Mouse (Mus musculus) E14TG2a.4 (cell line): ENCODE measurements around the gene Cnot6.
A peak's percentile ranks its signal among the peaks of the same experiment; 100 is the strongest.

Source experiments
- H3K27me3 ChIP-seq: 2 replicates; pipeline ENCODE4 v1.6.1; 2014; ENCODE audit warnings: low read length, control low read depth; ENCODE audit not compliant: insufficient read depth
- H3K36me3 ChIP-seq: 2 replicates; pipeline ENCODE4 v1.6.1; 2014; ENCODE audit warnings: low read length, control low read depth; ENCODE audit not compliant: insufficient read depth
- H3K4me1 ChIP-seq: replicated peaks from 2 replicates; pipeline ENCODE4 v1.6.1; 2014; ENCODE audit warnings: low read depth, low read length, control low read depth
- H3K4me3 ChIP-seq: replicated peaks from 2 replicates; pipeline ENCODE4 v1.5.1; 2014; ENCODE audit warnings: mild to moderate bottlenecking, low read length
- H3K9me3 ChIP-seq: 2 replicates; pipeline ENCODE4 v1.6.1; 2014; ENCODE audit warnings: low read length, control low read depth
- CTCF ChIP-seq: conservative IDR thresholded peaks from 2 replicates; pipeline ENCODE4 v1.5.1; 2014; ENCODE audit warnings: low read length
- NANOG ChIP-seq: IDR thresholded peaks from 2 replicates; pipeline ENCODE4 v1.6.1; 2014; ENCODE audit warnings: borderline replicate concordance, low read length, mixed read lengths
- POU5F1 ChIP-seq: IDR thresholded peaks from 2 replicates; pipeline ENCODE4 v1.6.1; 2014; ENCODE audit warnings: low read length, borderline replicate concordance

The Cnot6 gene

DNA sequence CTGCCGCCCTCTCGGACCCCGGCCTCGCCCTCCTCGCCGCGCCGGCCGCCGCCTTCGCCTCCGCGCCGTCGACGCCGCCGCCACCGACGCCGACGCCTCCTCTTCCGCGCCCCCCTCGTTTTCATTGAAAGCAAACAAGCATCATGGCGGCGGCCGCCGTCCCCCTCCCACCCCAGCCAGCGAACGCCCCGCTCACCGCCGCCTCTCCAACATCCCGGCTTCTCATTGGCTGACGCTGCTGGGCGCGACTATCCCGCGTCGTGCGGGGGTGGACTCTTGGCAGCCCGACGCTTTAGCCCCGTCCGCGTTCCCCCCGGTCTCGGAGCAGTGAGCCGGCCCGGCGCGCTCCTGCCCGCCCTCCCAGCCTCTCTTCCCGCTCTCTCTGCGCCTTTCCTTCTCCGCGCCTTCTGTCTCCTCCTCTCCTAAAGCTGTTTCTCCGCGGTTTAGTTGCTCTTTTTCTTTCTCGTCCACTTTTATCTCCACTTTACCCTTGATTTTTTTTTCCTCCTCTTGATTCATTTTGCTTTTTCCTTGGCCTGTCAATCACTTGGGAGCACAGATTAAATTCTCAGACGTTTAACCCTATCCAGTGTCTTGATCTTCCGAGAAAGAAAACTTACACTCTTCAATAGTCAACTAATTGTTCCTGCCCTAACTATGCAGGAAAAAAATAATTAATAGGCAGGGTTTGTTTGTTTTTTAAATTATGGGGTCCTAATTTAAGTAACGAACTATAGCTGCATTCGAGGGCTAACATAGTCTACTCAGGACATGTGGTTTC lies at the start of gene Cnot6:
TSS of gene Cnot6 (minus strand) at position 169 of the 781 bp plus-strand sequence.
- H3K36me3 ChIP-seq, result peaks cover 31% of the 10 kb centered on the region
- peaks cover 63% of the 10 kb centered on the region for H3K4me1 ChIP-seq
- H3K27me3 ChIP-seq, result no peaks in the 10 kb centered on the region
- H3K4me3 ChIP-seq, result peak within 1 kb of the TSS; percentile 93
- H3K9me3 ChIP-seq, result no peaks in the 10 kb centered on the region
- TF ChIP-seq POU5F1, result no peak
- TF ChIP-seq CTCF, result no peak
- no peak for TF ChIP-seq NANOG

DNA sequence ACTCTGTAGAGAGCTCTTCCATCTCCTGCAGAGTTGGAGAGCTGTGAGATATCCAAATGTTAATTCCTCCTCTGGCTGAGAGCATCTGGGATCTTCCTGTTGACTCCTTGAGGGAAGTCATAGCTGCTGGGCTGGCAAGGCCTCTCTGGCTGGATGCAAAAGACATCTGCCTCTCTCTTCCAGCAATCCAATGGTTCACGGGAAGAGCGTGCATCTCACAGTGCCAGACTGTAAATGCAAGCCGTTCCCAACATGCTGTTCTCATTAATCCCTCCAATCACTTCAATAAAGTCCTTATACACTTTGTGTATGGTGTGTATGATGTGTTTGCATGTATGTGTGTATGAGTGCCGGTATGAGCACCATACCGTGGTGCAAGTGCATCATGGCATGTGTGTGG lies 48.6 kb upstream of the Cnot6 start:
- Histone ChIP-seq H3K4me1 (peaks cover 44% of the 10 kb centered on the region), H3K27me3 (no peaks in the 10 kb centered on the region), H3K36me3 (no peaks in the 10 kb centered on the region), H3K9me3 (no peaks in the 10 kb centered on the region), H3K4me3 (no peak overlapping the region)
- TF ChIP-seq CTCF, result no peak
- TF ChIP-seq NANOG, result no peak
- no peak for TF ChIP-seq POU5F1

DNA sequence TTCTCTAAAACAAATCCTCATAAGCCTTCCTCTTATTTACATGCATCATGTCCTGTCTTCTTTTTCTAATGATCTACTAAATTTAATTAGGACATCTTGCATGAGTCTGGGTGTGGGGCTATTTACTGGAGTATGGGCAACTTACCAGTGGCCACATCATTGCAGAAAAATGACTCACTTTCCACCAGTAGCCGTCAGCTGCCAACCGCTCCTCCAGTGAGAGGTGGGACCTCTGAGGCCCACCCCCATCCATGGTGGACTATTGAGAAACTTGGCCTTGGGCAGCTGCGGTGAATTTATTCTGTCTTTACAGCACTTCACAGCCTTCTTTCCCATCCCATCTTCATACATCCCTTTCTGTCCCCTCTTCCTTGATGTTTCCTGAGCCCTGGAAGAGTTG lies 45.6 kb upstream of the Cnot6 start:
- H3K27me3 ChIP-seq, result no peaks in the 10 kb centered on the region
- H3K9me3 ChIP-seq, result no peaks in the 10 kb centered on the region
- peaks cover 35% of the 10 kb centered on the region for H3K4me1 ChIP-seq
- TF ChIP-seq NANOG (no peak), POU5F1 (no peak), CTCF (no peak)
- no peak overlapping the region for H3K4me3 ChIP-seq
- H3K36me3 ChIP-seq, result no peaks in the 10 kb centered on the region

DNA sequence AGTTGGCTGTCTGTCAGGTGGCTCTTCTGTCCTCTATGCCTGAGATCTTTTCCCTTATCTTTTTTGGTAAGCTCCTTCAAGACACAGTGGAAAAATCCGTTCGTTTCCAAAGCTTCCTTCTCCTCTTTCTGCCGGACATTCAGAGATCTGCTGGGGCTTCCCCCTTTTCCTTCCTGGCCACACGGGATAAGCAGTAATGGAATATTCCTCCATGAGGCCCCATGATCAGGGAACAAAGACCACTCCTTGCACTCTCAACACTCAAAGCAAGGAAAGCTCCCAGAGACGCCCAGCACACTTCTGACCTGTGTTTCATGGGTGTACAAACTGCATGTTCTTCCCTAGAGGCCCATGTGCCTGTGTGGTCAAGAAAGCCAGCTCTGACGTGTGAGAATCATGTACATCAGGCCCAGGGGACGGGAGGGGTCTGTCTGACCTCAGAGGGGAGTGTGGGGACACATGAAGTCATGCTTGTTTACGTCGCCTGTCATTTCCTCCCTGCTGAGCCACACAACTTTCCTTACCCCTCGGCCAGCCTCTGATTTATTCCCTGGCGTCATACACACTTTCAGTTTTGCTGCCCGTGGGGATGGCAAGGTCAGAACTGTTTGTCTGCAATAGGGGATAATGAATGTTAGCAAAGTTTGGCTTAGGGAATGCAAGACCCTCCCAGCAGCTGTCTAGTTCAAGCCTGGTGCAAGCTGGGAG lies 42.6 kb upstream of the Cnot6 start:
- Histone ChIP-seq H3K9me3 (no peaks in the 10 kb centered on the region), H3K36me3 (no peaks in the 10 kb centered on the region), H3K27me3 (peaks cover 2% of the 10 kb centered on the region; the same call in 1 of the 2 replicates), H3K4me1 (peaks cover 19% of the 10 kb centered on the region), H3K4me3 (no peak overlapping the region)
- TF ChIP-seq NANOG (no peak), POU5F1 (no peak), CTCF (no peak)

DNA sequence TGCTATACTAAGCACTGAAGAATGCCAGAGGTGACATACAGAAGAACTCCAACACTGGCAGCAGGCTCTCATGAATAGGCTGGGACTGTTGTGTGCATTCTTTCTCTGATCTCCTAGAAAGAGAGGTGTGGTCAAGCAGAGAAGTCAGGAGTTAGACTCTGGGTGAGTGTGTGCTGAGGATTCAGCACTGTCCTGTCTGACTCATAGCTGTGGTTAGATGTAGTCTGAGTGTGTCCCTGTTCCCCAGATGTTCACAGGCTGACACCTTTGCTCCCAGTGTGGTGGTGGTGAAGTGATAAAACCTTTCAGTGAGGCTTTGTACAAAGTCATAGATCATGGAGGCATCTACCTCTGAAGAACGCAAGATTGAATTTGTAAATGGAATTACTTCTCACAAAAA lies 34.2 kb upstream of the Cnot6 start:
- TF ChIP-seq NANOG (no peak), POU5F1 (no peak), CTCF (no peak)
- no peaks in the 10 kb centered on the region for H3K36me3 ChIP-seq
- H3K4me3 ChIP-seq, result no peak overlapping the region
- peaks cover 47% of the 10 kb centered on the region for H3K4me1 ChIP-seq
- H3K9me3 ChIP-seq, result no peaks in the 10 kb centered on the region
- peaks cover 2% of the 10 kb centered on the region; the same call in 1 of the 2 replicates for H3K27me3 ChIP-seq

DNA sequence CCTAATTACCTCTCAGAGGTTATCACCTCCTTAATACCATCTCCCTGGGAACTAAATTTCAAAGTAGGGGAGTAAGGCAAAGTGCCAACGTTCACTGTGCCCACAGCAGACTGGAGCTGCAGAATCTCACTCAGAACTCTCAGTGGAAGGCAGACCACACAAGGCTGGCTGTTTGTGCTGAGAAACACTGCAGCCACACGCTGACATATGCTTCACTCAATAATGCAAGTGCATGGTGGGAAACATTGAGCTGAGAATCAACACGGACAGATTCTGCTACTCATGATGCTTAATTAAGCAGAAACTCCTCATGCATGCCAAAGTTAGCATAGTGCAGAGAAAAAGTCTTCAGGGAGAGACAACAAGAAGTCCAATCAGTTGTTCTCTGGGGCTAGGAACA lies 33.3 kb upstream of the Cnot6 start:
- no peaks in the 10 kb centered on the region for H3K36me3 ChIP-seq
- H3K4me1 ChIP-seq, result peaks cover 54% of the 10 kb centered on the region
- TF ChIP-seq POU5F1 (no peak), NANOG (no peak), CTCF (no peak)
- H3K9me3 ChIP-seq, result no peaks in the 10 kb centered on the region
- no peak overlapping the region for H3K4me3 ChIP-seq
- no peaks in the 10 kb centered on the region for H3K27me3 ChIP-seq

DNA sequence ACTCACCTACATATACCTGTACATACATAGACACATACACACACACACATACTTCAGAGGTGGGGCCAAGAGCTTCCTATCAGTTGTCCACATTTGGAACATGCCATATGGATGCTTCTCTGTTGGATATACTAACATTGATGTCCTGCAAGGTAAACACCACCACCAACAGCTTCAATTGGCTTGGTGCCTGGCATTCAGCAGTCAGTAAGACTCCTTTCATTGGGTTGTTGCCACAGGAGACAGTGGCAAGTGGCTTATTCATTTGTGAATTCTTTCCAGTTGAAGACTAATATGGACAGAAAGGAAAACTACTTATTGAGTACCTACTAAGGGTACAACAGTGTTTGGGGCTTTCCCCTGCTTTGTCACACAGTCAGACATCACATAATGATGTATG lies 32.5 kb upstream of the Cnot6 start:
- H3K36me3 ChIP-seq, result no peaks in the 10 kb centered on the region
- H3K4me1 ChIP-seq, result peaks cover 60% of the 10 kb centered on the region
- no peak for TF ChIP-seq CTCF
- TF ChIP-seq NANOG, result no peak
- TF ChIP-seq POU5F1, result no peak

DNA sequence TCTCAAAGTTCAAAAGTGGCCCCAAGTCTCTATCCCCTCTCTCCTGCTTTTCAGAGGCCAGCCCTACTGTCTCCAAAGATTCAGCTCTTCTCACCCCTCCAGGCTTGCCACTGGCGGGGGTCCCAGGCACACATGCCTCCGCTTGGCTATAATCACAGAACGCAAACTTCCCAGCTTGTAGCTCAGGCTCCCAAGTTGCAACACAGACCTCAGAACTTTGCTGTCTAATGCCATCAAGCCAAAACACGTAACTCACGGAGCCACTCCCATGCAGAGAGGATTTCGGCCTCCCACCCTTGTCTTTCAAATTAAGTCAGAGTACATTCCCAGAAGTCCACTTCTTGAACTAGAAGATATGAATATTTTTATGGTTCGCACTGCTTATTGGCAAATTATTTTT lies 31.1 kb upstream of the Cnot6 start:
- Histone ChIP-seq H3K4me3 (peak overlapping the region; percentile 20; the same call in 1 of the 2 replicates), H3K27me3 (no peaks in the 10 kb centered on the region), H3K4me1 (peaks cover 73% of the 10 kb centered on the region), H3K9me3 (no peaks in the 10 kb centered on the region), H3K36me3 (no peaks in the 10 kb centered on the region)
- TF ChIP-seq NANOG, result no peak
- TF ChIP-seq CTCF, result no peak
- no peak for TF ChIP-seq POU5F1

More for the DNA sequence above, 32.5 kb upstream of the Cnot6 start:
- Histone ChIP-seq H3K27me3 (no peaks in the 10 kb centered on the region), H3K4me3 (no peak overlapping the region), H3K9me3 (no peaks in the 10 kb centered on the region)

DNA sequence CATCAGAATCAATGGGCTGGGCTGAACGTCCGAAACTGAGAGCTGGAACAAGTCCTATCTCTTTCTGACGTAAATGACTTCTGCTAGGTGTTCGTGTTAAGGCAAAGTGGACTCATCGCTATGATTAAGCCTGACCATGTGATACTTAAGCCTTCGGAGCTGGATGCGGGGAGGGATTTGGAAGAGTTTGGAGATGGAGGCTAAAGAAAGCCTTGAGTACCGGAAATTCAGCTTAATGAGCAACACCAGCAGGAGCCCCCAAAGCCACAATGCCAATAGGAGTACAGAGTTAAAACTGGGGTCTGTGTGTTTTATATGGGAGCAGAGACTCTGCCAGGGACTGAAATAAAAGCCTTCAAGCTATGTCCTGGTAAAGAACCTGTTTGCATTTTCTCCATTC lies 29.7 kb upstream of the Cnot6 start:
- no peak for TF ChIP-seq POU5F1
- TF ChIP-seq CTCF, result no peak
- TF ChIP-seq NANOG, result peak; percentile 92

More for the DNA sequence above, 29.7 kb upstream of the Cnot6 start:
- Histone ChIP-seq H3K9me3 (no peaks in the 10 kb centered on the region), H3K27me3 (no peaks in the 10 kb centered on the region), H3K4me1 (peaks cover 74% of the 10 kb centered on the region), H3K36me3 (no peaks in the 10 kb centered on the region), H3K4me3 (peak overlapping the region; percentile 33)
